Comparison of ENCODE assay signal across 9 mouse cellular contexts in the genomic region with DNA sequence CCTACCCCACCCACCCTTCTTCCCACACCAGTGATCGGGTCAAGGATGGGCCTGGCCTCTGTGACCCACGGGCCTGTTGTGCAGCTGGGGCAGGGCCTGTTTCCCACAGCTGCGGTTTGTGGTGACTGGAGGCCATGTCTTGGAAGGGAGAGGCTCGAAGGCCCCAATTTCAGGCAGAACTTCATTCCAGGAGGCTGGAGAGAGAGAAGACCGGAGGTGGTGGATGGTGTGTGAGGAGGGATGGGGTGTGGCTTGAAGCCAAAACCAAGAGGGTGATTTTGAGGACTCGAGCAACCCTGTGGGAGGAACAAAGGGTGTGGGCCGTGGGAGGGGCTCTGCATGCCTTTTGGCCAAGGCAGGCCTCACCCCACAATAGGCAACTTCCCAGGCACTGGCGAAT.
A peak's percentile ranks its signal among the peaks of the same experiment; 100 is the strongest.
DNase-seq lines count a peak whose midpoint lies in the region; ATAC-seq and TF ChIP-seq lines count a peak whose summit lies in the region.
"Had no signal": no experiment of that assay in that cellular context is flagged by ENCODE, and none has a peak within 500 bp of the region (broad histone marks: within the 10 kb centered on the region; RNA-seq: fewer than 3 reads in every experiment).

No protein-coding gene starts in this region.

- TF ChIP-seq CTCF in intestine, postnatal 0 days (IDR thresholded peaks at IDR 0.05; ENCODE audit: low read depth), result no peak

- no peak overlapping the region for H3K4me2 ChIP-seq in intestine, embryonic 15.5 days (replicated peaks)
- no peak overlapping the region for H3K4me2 ChIP-seq in intestine, postnatal 0 days (replicated peaks; ENCODE audit: low read depth)
- H3K4me2 ChIP-seq in intestine, embryonic 16.5 days (ENCODE audit: low read depth, low read length), result no peak overlapping the region

- intact Hi-C loops in heart, postnatal 14 days (cut with DNase I), result no loop called here

- peaks cover 12% of the 10 kb centered on the region for H3K4me1 ChIP-seq in intestine, embryonic 15.5 days (replicated peaks)
- H3K4me1 ChIP-seq in intestine, postnatal 0 days (replicated peaks; ENCODE audit: control insufficient read depth, insufficient read depth, low read length), result peaks cover 11% of the 10 kb centered on the region; the same call in 1 of the 2 replicates
- peaks cover 29% of the 10 kb centered on the region for H3K4me1 ChIP-seq in intestine, embryonic 16.5 days (ENCODE audit: control insufficient read depth, insufficient read depth, low read length)
- H3K4me1 ChIP-seq in megakaryocyte, embryonic 14.5 days, result peaks cover 99% of the 10 kb centered on the region

- DNase-seq in B cell, adult 2 months, result peak; percentile 17 to 18
- no peak for DNase-seq in cerebellum, adult 18-20 months
- no peak for DNase-seq in right cerebral cortex, postnatal 10 days (ENCODE audit: low spot score in 2 of 2)
- DNase-seq in heart, postnatal 14 days, result no peak
- DNase-seq: kidney, adult 8-10 months had no signal

- 47% methylated on average over 8 of the region's 8 CpGs for WGBS in intestine, embryonic 15.5 days
- 43% methylated on average over 8 of the region's 8 CpGs for WGBS in intestine, postnatal 0 days
- WGBS in intestine, embryonic 16.5 days, result 52% methylated on average over 8 of the region's 8 CpGs

- no peaks in the 10 kb centered on the region for H3K9me3 ChIP-seq in intestine, embryonic 15.5 days
- H3K9me3 ChIP-seq in intestine, postnatal 0 days (ENCODE audit: control insufficient read depth), result no peaks in the 10 kb centered on the region
- H3K9me3 ChIP-seq in intestine, embryonic 16.5 days (ENCODE audit: control insufficient read depth, low read length), result no peaks in the 10 kb centered on the region
- H3K9me3 ChIP-seq in megakaryocyte, embryonic 14.5 days, result no peaks in the 10 kb centered on the region

- H3K27ac ChIP-seq in intestine, embryonic 15.5 days, result 0 out of 2 replicates have a peak overlapping the region, but pooled peaks have one; percentile 13
- no peak overlapping the region for H3K27ac ChIP-seq in intestine, postnatal 0 days (ENCODE audit: low read depth, low read length)
- H3K27ac ChIP-seq in intestine, embryonic 16.5 days (ENCODE audit: low read length), result no peak overlapping the region

- no peaks in the 10 kb centered on the region for H3K27me3 ChIP-seq in intestine, embryonic 15.5 days (replicated peaks)
- no peaks in the 10 kb centered on the region for H3K27me3 ChIP-seq in intestine, postnatal 0 days (replicated peaks; ENCODE audit: control insufficient read depth, insufficient read depth, low read length)
- no peaks in the 10 kb centered on the region for H3K27me3 ChIP-seq in intestine, embryonic 16.5 days (replicated peaks; ENCODE audit: control insufficient read depth, insufficient read depth, low read length)
- H3K27me3 ChIP-seq in megakaryocyte, embryonic 14.5 days (replicated peaks), result no peaks in the 10 kb centered on the region

- no peak for ATAC-seq in intestine, embryonic 15.5 days
- no peak for ATAC-seq in intestine, postnatal 0 days
- ATAC-seq in intestine, embryonic 16.5 days, result no peak

- no peak overlapping the region for H3K4me3 ChIP-seq in intestine, embryonic 15.5 days (replicated peaks)
- H3K4me3 ChIP-seq in intestine, postnatal 0 days (ENCODE audit: low read depth, low read length), result no peak overlapping the region
- H3K4me3 ChIP-seq in intestine, embryonic 16.5 days (ENCODE audit: low read length), result no peak overlapping the region
- peak overlapping the region; percentile 90 for H3K4me3 ChIP-seq in megakaryocyte, embryonic 14.5 days (replicated peaks)

- H3K36me3 ChIP-seq in intestine, embryonic 15.5 days, result no peaks in the 10 kb centered on the region
- no peaks in the 10 kb centered on the region for H3K36me3 ChIP-seq in intestine, postnatal 0 days (ENCODE audit: control insufficient read depth, insufficient read depth)
- no peaks in the 10 kb centered on the region for H3K36me3 ChIP-seq in intestine, embryonic 16.5 days (ENCODE audit: control insufficient read depth, insufficient read depth, low read length)
- H3K36me3 ChIP-seq in megakaryocyte, embryonic 14.5 days (replicated peaks; ENCODE audit: low read length), result peaks cover 39% of the 10 kb centered on the region

- no peak overlapping the region for H3K9ac ChIP-seq in intestine, embryonic 15.5 days
- H3K9ac ChIP-seq in intestine, postnatal 0 days (ENCODE audit: low read depth, low read length), result no peak overlapping the region
- H3K9ac ChIP-seq in intestine, embryonic 16.5 days (ENCODE audit: low read depth, low read length), result peak overlapping the region; percentile 15; the same call in 1 of the 2 replicates

Comparison
In these comparisons a context has a peak if more than half of its experiments do, and no peak if none do; other contexts are left out.
1. DNase-seq: peak in B cell, adult 2 months (2 of 2); none in cerebellum, adult 18-20 months (0 of 2), right cerebral cortex, postnatal 10 days (0 of 2) and heart, postnatal 14 days (0 of 2).